Mouse (Mus musculus) frontal cortex, postnatal 14 days (tissue): Measurements from ENCODE around the gene Ces1a.

Experiments
- DNase-seq, 2 experiments: peaks; one replicate each; pipeline ENCODE4 v3.0.0; 2022; ENCODE audit warnings: low spot score in 2 of 2

The Ces1a gene

GRCm38 (mm10) chr8:92996840-92997239 lies 51.2 kb downstream of the Ces1a start:
- peak; percentile 26 to 44 for DNase-seq

GRCm38 (mm10) chr8:92984376-92984775 lies 63.6 kb downstream of the Ces1a start:
- DNase-seq = no peak

GRCm38 (mm10) chr8:92982491-92982890 lies 65.5 kb downstream of the Ces1a start:
- DNase-seq = no peak

GRCm38 (mm10) chr8:92976656-92977055 lies 71.3 kb downstream of the Ces1a start:
- DNase-seq = no peak

- no peak for DNase-seq
These were observed 75.0 kb downstream of the Ces1a start for GRCm38 (mm10) chr8:92972949-92973348.
